Mouse (Mus musculus): Measurements from ENCODE around the gene Gtf2ird1. TPM values are rescaled to one million over a fixed set of nuclear protein-coding genes. Genes with fewer than 3 reads are reported as not detected.
"Not testable (repeated sequence)": the region's sequence is repeated elsewhere in the genome, so short reads cannot be mapped to it uniquely, and the experiment has no call there.

Gtf2ird1 gene
- polyA plus RNA-seq, 1 experiment from 2014 or later = 120 TPM

- no peak overlapping the region for H3K27ac ChIP-seq (replicated peaks)
- WGBS = 70% methylated on average over 10 of the region's 10 CpGs
- H3K9ac ChIP-seq (replicated peaks) = no peak overlapping the region
Measured at GRCm38 (mm10) chr5:134394624-134395023, 61.9 kb downstream of the Gtf2ird1 start.

GRCm38 (mm10) chr5:134393624-134394023 lies 62.9 kb downstream of the Gtf2ird1 start:
- no peak overlapping the region for H3K4me3 ChIP-seq
- H3K4me1 ChIP-seq = no peaks in the 10 kb centered on the region
- H3K4me2 ChIP-seq (replicated peaks) = no peak overlapping the region
- H3K27me3 ChIP-seq = no peaks in the 10 kb centered on the region
- H3K27ac ChIP-seq (replicated peaks) = no peak overlapping the region
- no peaks in the 10 kb centered on the region for H3K9me3 ChIP-seq
- 87% methylated on average over 6 of the region's 6 CpGs for WGBS
- H3K9ac ChIP-seq (replicated peaks) = no peak overlapping the region
- peaks cover 99% of the 10 kb centered on the region for H3K36me3 ChIP-seq
- ATAC-seq (ENCODE audit: low FRiP score, low read depth) = no peak

More at GRCm38 (mm10) chr5:134394624-134395023, 61.9 kb downstream of the Gtf2ird1 start:
- Histone ChIP-seq H3K27me3 (no peaks in the 10 kb centered on the region), H3K4me3 (no peak overlapping the region), H3K4me2 (replicated peaks) (no peak overlapping the region), H3K9me3 (no peaks in the 10 kb centered on the region), H3K36me3 (peaks cover 99% of the 10 kb centered on the region), H3K4me1 (no peaks in the 10 kb centered on the region)
- no peak for ATAC-seq (ENCODE audit: low FRiP score, low read depth)

GRCm38 (mm10) chr5:134385106-134385505 lies 71.4 kb downstream of the Gtf2ird1 start:
- no peaks in the 10 kb centered on the region for H3K27me3 ChIP-seq
- no peaks in the 10 kb centered on the region for H3K9me3 ChIP-seq
- H3K27ac ChIP-seq (replicated peaks) = no peak overlapping the region
- no peak overlapping the region for H3K4me2 ChIP-seq (replicated peaks)
- ATAC-seq (ENCODE audit: low FRiP score, low read depth) = no peak
- H3K36me3 ChIP-seq = peaks cover 93% of the 10 kb centered on the region
- no peak overlapping the region for H3K9ac ChIP-seq (replicated peaks)
- 65% methylated on average over 2 of the region's 2 CpGs for WGBS
- no peaks in the 10 kb centered on the region for H3K4me1 ChIP-seq
- no peak overlapping the region for H3K4me3 ChIP-seq

- WGBS = 56% methylated on average over 1 of the region's 1 CpGs
- H3K4me2 ChIP-seq (replicated peaks) = no peak overlapping the region
- H3K36me3 ChIP-seq = peaks cover 59% of the 10 kb centered on the region
- no peak for ATAC-seq (ENCODE audit: low FRiP score, low read depth)
- H3K4me1 ChIP-seq = no peaks in the 10 kb centered on the region
- H3K4me3 ChIP-seq = no peak overlapping the region
- no peaks in the 10 kb centered on the region for H3K27me3 ChIP-seq
- no peak overlapping the region for H3K9ac ChIP-seq (replicated peaks)
- H3K27ac ChIP-seq (replicated peaks) = no peak overlapping the region
- H3K9me3 ChIP-seq = no peaks in the 10 kb centered on the region
Measured at GRCm38 (mm10) chr5:134375256-134375655, 81.3 kb downstream of the Gtf2ird1 start.

GRCm38 (mm10) chr5:134374546-134374945 lies 82.0 kb downstream of the Gtf2ird1 start:
- peaks cover 59% of the 10 kb centered on the region for H3K36me3 ChIP-seq
- H3K4me1 ChIP-seq = no peaks in the 10 kb centered on the region
- ATAC-seq (ENCODE audit: low FRiP score, low read depth) = no peak
- H3K9ac ChIP-seq (replicated peaks) = no peak overlapping the region
- no peaks in the 10 kb centered on the region for H3K27me3 ChIP-seq
- no peak overlapping the region for H3K4me2 ChIP-seq (replicated peaks)
- H3K4me3 ChIP-seq = no peak overlapping the region
- 0 out of 2 replicates have a peak overlapping the region, but pooled peaks have one; percentile 25 for H3K27ac ChIP-seq (replicated peaks)
- no peaks in the 10 kb centered on the region for H3K9me3 ChIP-seq

GRCm38 (mm10) chr5:134373912-134374488 lies 82.5 kb downstream of the Gtf2ird1 start:
- H3K4me3 ChIP-seq = no peak overlapping the region
- 0 out of 2 replicates have a peak overlapping the region, but pooled peaks have one; percentile 25 for H3K27ac ChIP-seq (replicated peaks)
- no peaks in the 10 kb centered on the region for H3K9me3 ChIP-seq
- no peak overlapping the region for H3K4me2 ChIP-seq (replicated peaks)
- no peaks in the 10 kb centered on the region for H3K27me3 ChIP-seq
- peaks cover 59% of the 10 kb centered on the region for H3K36me3 ChIP-seq
- no peak for ATAC-seq (ENCODE audit: low FRiP score, low read depth)
- WGBS = 79% methylated on average over 9 of the region's 9 CpGs
- no peaks in the 10 kb centered on the region for H3K4me1 ChIP-seq
- no peak overlapping the region for H3K9ac ChIP-seq (replicated peaks)

GRCm38 (mm10) chr5:134372926-134373658 lies 83.4 kb downstream of the Gtf2ird1 start:
- no peak for ATAC-seq (ENCODE audit: low FRiP score, low read depth)
- H3K27ac ChIP-seq (replicated peaks) = no peak overlapping the region
- no peaks in the 10 kb centered on the region for H3K4me1 ChIP-seq
- H3K9me3 ChIP-seq = no peaks in the 10 kb centered on the region
- WGBS = 96% methylated on average over 6 of the region's 6 CpGs
- H3K4me2 ChIP-seq (replicated peaks) = no peak overlapping the region
- no peak overlapping the region for H3K4me3 ChIP-seq
- H3K9ac ChIP-seq (replicated peaks) = no peak overlapping the region
- no peaks in the 10 kb centered on the region for H3K27me3 ChIP-seq
- H3K36me3 ChIP-seq = peaks cover 60% of the 10 kb centered on the region

- no peak overlapping the region for H3K4me3 ChIP-seq
- peaks cover 59% of the 10 kb centered on the region for H3K36me3 ChIP-seq
- no peak for ATAC-seq (ENCODE audit: low FRiP score, low read depth)
- H3K9me3 ChIP-seq = no peaks in the 10 kb centered on the region
- H3K4me1 ChIP-seq = no peaks in the 10 kb centered on the region
- no peaks in the 10 kb centered on the region for H3K27me3 ChIP-seq
- H3K27ac ChIP-seq (replicated peaks) = no peak overlapping the region
- no peak overlapping the region for H3K9ac ChIP-seq (replicated peaks)
- 88% methylated on average over 5 of the region's 5 CpGs for WGBS
- H3K4me2 ChIP-seq (replicated peaks) = no peak overlapping the region
Measured at GRCm38 (mm10) chr5:134371511-134372289, 84.8 kb downstream of the Gtf2ird1 start.

GRCm38 (mm10) chr5:134370831-134371230 lies 85.7 kb downstream of the Gtf2ird1 start:
- ATAC-seq (ENCODE audit: low FRiP score, low read depth) = no peak
- Histone ChIP-seq H3K27me3 (no peaks in the 10 kb centered on the region), H3K4me2 (replicated peaks) (no peak overlapping the region), H3K9ac (replicated peaks) (no peak overlapping the region), H3K36me3 (peaks cover 59% of the 10 kb centered on the region), H3K9me3 (no peaks in the 10 kb centered on the region), H3K4me3 (no peak overlapping the region), H3K4me1 (no peaks in the 10 kb centered on the region), H3K27ac (replicated peaks) (no peak overlapping the region)
- 90% methylated on average over 2 of the region's 2 CpGs for WGBS

GRCm38 (mm10) chr5:134359101-134359500 lies 97.4 kb downstream of the Gtf2ird1 start:
- Histone ChIP-seq H3K9ac (replicated peaks) (no peak overlapping the region), H3K4me3 (no peak overlapping the region), H3K9me3 (no peaks in the 10 kb centered on the region), H3K36me3 (peaks cover 63% of the 10 kb centered on the region), H3K4me2 (replicated peaks) (no peak overlapping the region), H3K4me1 (no peaks in the 10 kb centered on the region), H3K27ac (replicated peaks) (no peak overlapping the region), H3K27me3 (no peaks in the 10 kb centered on the region)
- WGBS = 89% methylated on average over 4 of the region's 4 CpGs
- no peak for ATAC-seq (ENCODE audit: low FRiP score, low read depth)

GRCm38 (mm10) chr5:134355372-134355771 lies 101.1 kb downstream of the Gtf2ird1 start:
- not testable (repeated sequence) for H3K4me3 ChIP-seq; H3K4me2 ChIP-seq (replicated peaks); H3K9ac ChIP-seq (replicated peaks); H3K9me3 ChIP-seq; H3K27ac ChIP-seq (replicated peaks); ATAC-seq (ENCODE audit: low FRiP score, low read depth); H3K4me1 ChIP-seq; H3K27me3 ChIP-seq
- WGBS = 92% methylated on average over 4 of the region's 4 CpGs
- H3K36me3 ChIP-seq = peaks cover 35% of the 10 kb centered on the region

GRCm38 (mm10) chr5:134353117-134353516 lies 103.4 kb downstream of the Gtf2ird1 start:
- Histone ChIP-seq H3K27ac (replicated peaks) (no peak overlapping the region), H3K4me3 (no peak overlapping the region), H3K9me3 (no peaks in the 10 kb centered on the region), H3K9ac (replicated peaks) (no peak overlapping the region), H3K4me2 (replicated peaks) (no peak overlapping the region), H3K4me1 (peaks cover 6% of the 10 kb centered on the region; the same call in 1 of the 2 replicates), H3K27me3 (no peaks in the 10 kb centered on the region), H3K36me3 (peaks cover 13% of the 10 kb centered on the region)
- ATAC-seq (ENCODE audit: low FRiP score, low read depth) = no peak
- 77% methylated on average over 4 of the region's 4 CpGs for WGBS

Data from midbrain, embryonic 12.5 days (tissue).